In the genomic region with DNA sequence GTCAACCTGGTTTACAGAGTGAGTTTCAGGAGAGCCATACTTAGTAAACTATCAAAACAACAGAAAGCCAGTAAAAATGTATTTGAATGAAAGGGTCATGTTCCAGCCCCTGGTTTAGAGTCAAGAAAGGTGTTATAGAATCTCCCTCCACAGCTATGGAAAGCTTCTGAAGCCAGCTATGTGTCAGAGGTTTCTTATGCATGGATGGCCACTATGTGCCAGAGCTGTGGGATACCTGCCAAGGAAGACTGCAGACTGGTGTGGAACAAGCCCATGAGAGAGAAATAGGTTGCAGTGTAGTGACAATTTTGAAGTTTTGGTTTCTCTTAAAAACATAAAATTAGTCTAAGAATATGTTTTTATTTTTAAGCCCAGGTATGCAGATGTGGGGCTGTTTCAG, we compare ENCODE assay signal across 12 mouse cellular contexts.
DNase-seq lines count a peak whose midpoint lies in the region.
"Had no signal": no experiment of that assay in that cellular context is flagged by ENCODE, and none has a peak within 500 bp of the region (broad histone marks: within the 10 kb centered on the region; RNA-seq: fewer than 3 reads in every experiment).

No protein-coding gene starts in this region.

- peak; percentile 31 for DNase-seq in cerebellum, adult 9-10 months
- no peak for DNase-seq in cerebellum, adult 9-11 months
- peak; percentile 48 to 57 for DNase-seq in kidney, postnatal 36 days
- DNase-seq in kidney, adult 11 months = no peak
- peak; percentile 15 for DNase-seq in Muller cell, postnatal 12 days (ENCODE audit: inconsistent ontology term)
- no peak for DNase-seq in neural tube, embryonic 10.5 days (ENCODE audit: extremely low spot score, low spot score)
- no peak for DNase-seq in lung, postnatal 25 days (ENCODE audit: low spot score)
- DNase-seq: adrenal gland, postnatal 25 days; forebrain, postnatal 0 days; gastrocnemius, postnatal 14 days; heart, adult 2 months; heart, postnatal 14 days had no signal

Comparison
In these comparisons a context has a peak if more than half of its experiments do, and no peak if none do; other contexts are left out.
1. DNase-seq: peak in cerebellum, adult 9-10 months (single experiment), kidney, postnatal 36 days (2 of 2) and Muller cell, postnatal 12 days (single experiment); none in cerebellum, adult 9-11 months (single experiment), kidney, adult 11 months (single experiment), neural tube, embryonic 10.5 days (single experiment) and lung, postnatal 25 days (single experiment).